24 mouse cellular contexts compared by ENCODE assay signal in genomic region chr5:57708396-57708795, GRCm38 (mm10).
"Had no signal": no experiment of that assay in that cellular context is flagged by ENCODE, and none has a peak within 500 bp of the region (broad histone marks: within the 10 kb centered on the region; RNA-seq: fewer than 3 reads in every experiment).

No protein-coding gene starts in this region.

- H3K27ac ChIP-seq: heart, adult 2 months; heart, embryonic 13.5 days; heart, embryonic 15.5 days; hindbrain, embryonic 13.5 days; hindbrain, embryonic 15.5 days; hindbrain, postnatal 0 days; kidney, embryonic 15.5 days; kidney, postnatal 0 days; limb, embryonic 12.5 days; liver, embryonic 13.5 days; liver, embryonic 15.5 days had no signal

- DNase-seq: gastrocnemius, postnatal 14 days; gastrocnemius, postnatal 36 days; heart, adult 11 months; heart, adult 2 months; heart, postnatal 14 days; heart, postnatal 36 days; kidney, adult 11 months; kidney, adult 2 months; kidney, adult 9 months; kidney, postnatal 14 days; kidney, postnatal 36 days; layer of hippocampus, adult 9-11 months; layer of hippocampus, postnatal 36 days; liver; liver, embryonic 13.5 days had no signal

- H3K4me1 ChIP-seq: heart, embryonic 13.5 days; heart, embryonic 15.5 days; hindbrain, embryonic 13.5 days; hindbrain, embryonic 15.5 days; kidney, embryonic 15.5 days; limb, embryonic 12.5 days; liver, embryonic 13.5 days; liver, embryonic 15.5 days had no signal

- H3K4me3 ChIP-seq: heart, adult 2 months; heart, embryonic 13.5 days; heart, embryonic 15.5 days; hindbrain, embryonic 13.5 days; hindbrain, embryonic 15.5 days; kidney, embryonic 15.5 days; limb, embryonic 12.5 days; liver, embryonic 13.5 days; liver, embryonic 15.5 days had no signal

- H3K36me3 ChIP-seq: heart, embryonic 13.5 days; heart, embryonic 15.5 days; hindbrain, embryonic 13.5 days; hindbrain, embryonic 15.5 days; kidney, embryonic 15.5 days; limb, embryonic 12.5 days; liver, embryonic 13.5 days; liver, embryonic 15.5 days had no signal

- H3K27me3 ChIP-seq: heart, embryonic 13.5 days; heart, embryonic 15.5 days; hindbrain, embryonic 13.5 days; hindbrain, embryonic 15.5 days; limb, embryonic 12.5 days; liver, embryonic 13.5 days; liver, embryonic 15.5 days had no signal

- H3K9me3 ChIP-seq: heart, embryonic 13.5 days; heart, embryonic 15.5 days; hindbrain, embryonic 13.5 days; hindbrain, embryonic 15.5 days; kidney, embryonic 15.5 days; limb, embryonic 12.5 days; liver, embryonic 13.5 days; liver, embryonic 15.5 days had no signal
